Mouse (Mus musculus) forebrain, embryonic 13.5 days (tissue): ENCODE measurements around the gene Shmt1. TPM values are rescaled to one million over a fixed set of nuclear protein-coding genes. Genes with fewer than 3 reads are reported as not detected.
A peak's percentile ranks its signal among the peaks of the same experiment; 100 is the strongest.
"Not testable (repeated sequence)": the region's sequence is repeated elsewhere in the genome, so short reads cannot be mapped to it uniquely, and the experiment has no call there.

Source experiments
- ATAC-seq: fragments of 200-750 bp; cut with Nextera tagmentation; 2 replicates; pipeline ENCODE4 v1.8.0; 2017
- H3K27ac ChIP-seq: fragments of 300-500 bp; sonication (generic); 2 replicates; pipeline ENCODE4 v1.5.1; 2015; ENCODE audit warnings: inconsistent platforms, mild to moderate bottlenecking, moderate library complexity
- H3K27me3 ChIP-seq: fragments of 300-500 bp; sonication (generic); 2 replicates; pipeline ENCODE4 v1.6.1; 2015; ENCODE audit warnings: mild to moderate bottlenecking, inconsistent platforms
- H3K36me3 ChIP-seq: fragments of 300-500 bp; sonication (generic); 2 replicates; pipeline ENCODE4 v1.6.1; 2015; ENCODE audit warnings: mild to moderate bottlenecking, inconsistent platforms; ENCODE audit not compliant: poor library complexity, severe bottlenecking
- H3K4me1 ChIP-seq: fragments of 300-500 bp; sonication (generic); 2 replicates; pipeline ENCODE4 v1.6.1; 2015; ENCODE audit warnings: inconsistent platforms
- H3K4me2 ChIP-seq: fragments of 300-500 bp; sonication (generic); 2 replicates; pipeline ENCODE4 v1.6.1; 2015; ENCODE audit warnings: inconsistent platforms, mild to moderate bottlenecking, moderate library complexity
- H3K4me3 ChIP-seq: fragments of 300-500 bp; sonication (generic); 2 replicates; pipeline ENCODE4 v1.5.1; 2015; ENCODE audit warnings: mild to moderate bottlenecking, inconsistent platforms
- H3K9ac ChIP-seq: fragments of 300-500 bp; sonication (generic); 2 replicates; pipeline ENCODE4 v1.6.1; 2015; ENCODE audit warnings: mild to moderate bottlenecking, inconsistent platforms
- H3K9me3 ChIP-seq: fragments of 300-500 bp; sonication (generic); replicated peaks from 2 replicates; pipeline ENCODE4 v1.6.1; 2016; ENCODE audit warnings: inconsistent platforms
- WGBS: fragments of 180-500 bp; shearing (Covaris S2); methylation state at CpG from one replicate; pipeline ENCODE4 v1.1.7; 2015; 5-methylcytosine and 5-hydroxymethylcytosine counted together
- polyA plus RNA-seq: library from polyadenylated mRNA; unstranded; fragments of >200 nt; fragmentation: Nextera tagmentation; extraction: Ambion mirVana; gene quantifications from 2 replicates; pipeline ENCODE4 v1.2.1, GENCODE M21; 2015

Gene Shmt1
- polyA plus RNA-seq: 36.9 and 44.6 TPM in 2 replicates

DNA sequence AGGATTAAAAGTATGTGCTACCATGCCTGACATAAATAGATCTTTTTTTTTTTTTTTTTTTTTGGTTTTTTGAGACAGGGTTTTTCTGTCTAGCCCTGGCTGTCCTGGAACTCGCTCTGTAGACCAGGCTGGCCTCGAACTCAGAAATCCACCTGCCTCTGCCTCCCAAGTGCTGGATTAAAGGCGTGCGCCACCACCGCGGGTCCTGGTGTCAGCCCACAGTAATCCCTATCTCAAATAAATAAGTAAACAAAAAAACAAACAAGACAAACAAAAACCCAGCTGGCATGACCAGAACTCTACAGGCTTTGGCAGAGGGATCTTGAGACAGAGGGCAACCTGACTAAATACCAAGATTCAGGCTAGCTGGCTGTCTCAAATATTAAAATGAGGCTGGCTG is at the start of gene Shmt1:
Shmt1 (minus strand) TSS at position 101 of the 400 bp plus-strand sequence.
- peak within 1 kb of the TSS; percentile 83 for H3K4me2 ChIP-seq
- H3K9ac ChIP-seq: peak within 1 kb of the TSS; percentile 27
- WGBS: 30% methylated on average over 6 of the region's 6 CpGs
- not testable (repeated sequence) for H3K36me3 ChIP-seq, H3K9me3 ChIP-seq, ATAC-seq, H3K27me3 ChIP-seq, H3K27ac ChIP-seq
- peaks cover 28% of the 10 kb centered on the region for H3K4me1 ChIP-seq
- H3K4me3 ChIP-seq: peak within 1 kb of the TSS; percentile 49

DNA sequence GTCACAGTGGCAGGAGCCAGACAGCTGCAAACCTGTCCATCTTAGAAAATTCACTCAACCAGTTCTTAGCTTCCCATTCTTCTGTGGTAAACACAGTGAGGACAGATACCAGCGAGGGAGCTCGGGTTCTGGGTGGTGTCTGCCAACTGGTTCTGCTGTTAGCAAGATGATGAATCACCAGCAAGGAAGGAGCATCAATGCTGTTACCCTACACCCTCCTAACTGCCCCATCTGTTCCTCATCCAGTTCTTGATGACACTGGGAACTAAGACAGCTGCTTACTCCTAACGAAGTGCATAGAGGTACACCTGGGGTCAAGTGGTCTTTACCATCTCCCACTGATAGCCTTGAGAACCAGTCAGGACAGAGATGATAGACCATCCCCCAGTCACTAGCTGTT is 45.1 kb upstream of the Shmt1 start:
- Histone ChIP-seq H3K27ac (no peak overlapping the region), H3K36me3 (peaks cover 82% of the 10 kb centered on the region), H3K4me3 (no peak overlapping the region), H3K4me1 (no peaks in the 10 kb centered on the region), H3K4me2 (no peak overlapping the region), H3K27me3 (no peaks in the 10 kb centered on the region), H3K9ac (no peak overlapping the region; the same call in 1 of the 2 replicates), H3K9me3 (no peaks in the 10 kb centered on the region)
- ATAC-seq: no peak
- 82% methylated on average over 3 of the region's 3 CpGs for WGBS

DNA sequence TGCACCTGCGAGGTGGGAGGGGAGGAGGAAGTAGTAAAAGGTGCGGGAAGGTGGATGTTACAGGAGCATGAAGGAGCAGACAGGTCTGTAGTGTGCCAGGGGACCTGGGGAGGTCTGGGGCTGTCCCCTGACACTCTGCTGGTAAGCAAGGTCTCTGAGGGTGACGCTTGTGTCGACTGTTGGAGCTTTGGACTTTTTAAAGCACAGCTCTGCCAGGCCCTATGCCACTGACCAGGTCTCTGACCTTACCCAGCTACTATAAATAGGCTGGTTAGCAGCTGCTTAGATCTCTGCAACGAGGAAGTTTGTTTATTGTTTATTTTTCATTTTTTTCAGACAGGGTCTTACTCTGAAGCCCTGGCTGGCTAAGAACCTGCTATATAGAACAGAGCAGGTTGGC is 33.9 kb upstream of the Shmt1 start:
- H3K36me3 ChIP-seq: peaks cover 46% of the 10 kb centered on the region
- H3K27me3 ChIP-seq: no peaks in the 10 kb centered on the region
- no peak overlapping the region for H3K4me2 ChIP-seq
- H3K4me3 ChIP-seq: no peak overlapping the region
- no peaks in the 10 kb centered on the region for H3K9me3 ChIP-seq
- no peak for ATAC-seq
- H3K9ac ChIP-seq: 0 out of 2 replicates have a peak overlapping the region, but pooled peaks have one; percentile 12
- 91% methylated on average over 5 of the region's 5 CpGs for WGBS
- no peaks in the 10 kb centered on the region for H3K4me1 ChIP-seq
- H3K27ac ChIP-seq: no peak overlapping the region

DNA sequence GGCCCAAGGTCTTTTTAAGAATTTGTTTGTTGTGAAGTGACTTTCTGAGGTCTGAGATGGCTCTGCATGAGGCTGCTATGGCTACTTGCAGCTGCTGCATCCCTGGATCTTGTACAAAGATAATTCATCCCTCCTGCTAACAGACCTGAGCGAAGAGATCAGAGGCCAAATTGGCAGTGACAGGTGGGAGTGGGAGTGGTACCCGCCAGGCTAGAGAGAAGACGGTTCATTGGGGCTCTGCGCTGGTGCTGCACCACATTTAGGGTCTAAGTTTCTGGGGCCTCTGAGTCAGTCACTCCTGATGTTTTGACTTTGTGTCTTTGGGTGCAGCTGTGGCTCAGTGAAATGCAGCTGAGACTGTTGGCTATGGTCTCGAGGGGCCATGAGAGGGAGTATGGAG is 31.9 kb upstream of the Shmt1 start:
- no peak for ATAC-seq
- no peak overlapping the region for H3K27ac ChIP-seq
- no peaks in the 10 kb centered on the region for H3K4me1 ChIP-seq
- no peak overlapping the region for H3K4me3 ChIP-seq
- H3K9ac ChIP-seq: no peak overlapping the region
- 91% methylated on average over 5 of the region's 5 CpGs for WGBS
- no peaks in the 10 kb centered on the region for H3K9me3 ChIP-seq
- peaks cover 34% of the 10 kb centered on the region for H3K36me3 ChIP-seq
- no peak overlapping the region for H3K4me2 ChIP-seq
- H3K27me3 ChIP-seq: no peaks in the 10 kb centered on the region

DNA sequence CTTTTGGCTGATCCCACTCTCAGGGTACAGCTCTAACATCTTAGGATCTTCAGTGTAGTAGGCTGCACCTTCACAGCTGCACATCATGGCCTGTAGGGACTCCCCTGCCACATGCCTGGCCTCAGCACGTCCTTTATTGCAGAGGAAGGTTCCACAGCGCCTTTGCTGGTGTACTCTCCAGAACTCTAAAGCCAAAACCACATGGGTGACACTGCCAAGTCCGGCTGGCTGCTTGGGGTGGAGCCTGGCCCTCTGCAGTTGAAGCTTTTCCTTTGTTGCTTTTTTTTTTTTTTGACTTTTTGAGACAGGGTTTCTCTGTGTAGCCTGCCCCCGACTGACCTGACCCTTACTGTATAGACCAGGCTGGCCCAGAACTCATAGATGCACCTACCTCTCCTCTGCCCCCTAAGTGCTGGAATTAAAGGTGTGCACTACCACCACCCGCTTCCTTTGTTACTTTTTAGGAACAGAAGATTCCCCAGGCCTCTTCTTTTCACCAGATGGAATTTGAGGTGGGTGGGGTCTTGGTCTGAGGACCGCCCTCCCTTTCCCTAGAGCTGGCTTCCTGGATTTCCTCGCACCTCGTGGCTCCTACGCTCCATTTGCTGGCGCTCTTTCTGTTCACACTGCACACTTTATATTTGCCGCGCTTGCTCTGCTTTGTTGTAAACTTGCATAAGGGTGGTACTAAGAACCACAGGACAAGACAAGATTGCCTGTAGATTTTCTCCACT is 30.1 kb upstream of the Shmt1 start:
- H3K27ac ChIP-seq: no peak overlapping the region
- ATAC-seq: no peak

DNA sequence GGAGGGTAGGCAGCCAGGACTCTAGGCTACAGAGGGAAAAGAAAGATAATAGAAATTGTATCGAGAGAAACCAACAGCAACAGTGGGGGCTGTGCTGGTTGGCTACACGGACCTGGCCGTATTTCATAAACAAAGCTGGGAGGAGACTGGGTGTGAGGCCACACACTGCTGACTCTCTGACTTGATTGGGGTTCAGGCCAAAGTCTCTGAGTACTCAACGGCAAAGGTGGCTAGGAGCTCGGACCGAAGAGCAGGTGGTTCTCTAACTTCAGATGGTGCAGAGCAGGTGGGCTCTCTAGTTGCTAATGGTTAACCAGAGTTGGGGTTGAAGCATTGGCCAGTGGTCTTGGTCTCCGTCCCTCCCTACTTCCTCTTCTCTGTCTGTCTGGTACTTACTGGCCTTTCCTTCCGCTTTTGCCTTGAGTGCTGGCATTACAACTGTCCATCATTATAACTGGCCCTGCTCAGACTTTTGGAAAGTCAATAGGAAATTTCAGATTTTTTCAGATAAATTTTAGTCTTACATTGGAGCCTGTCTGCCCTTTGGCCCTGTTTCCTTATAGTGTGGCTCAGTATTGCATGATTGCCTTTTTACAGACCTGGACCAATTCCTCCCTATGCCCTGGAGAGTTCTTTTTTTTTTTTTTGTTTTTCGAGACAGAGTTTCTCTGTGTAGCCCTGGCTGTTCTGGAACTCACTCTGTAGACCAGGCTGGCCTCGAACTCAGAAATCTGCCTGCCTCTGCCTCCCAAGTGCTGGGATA is 26.3 kb upstream of the Shmt1 start:
- WGBS: 90% methylated on average over 10 of the region's 10 CpGs
- ATAC-seq: no peak
- H3K4me1 ChIP-seq: no peaks in the 10 kb centered on the region
- H3K4me2 ChIP-seq: no peak overlapping the region
- H3K27ac ChIP-seq: no peak overlapping the region
- no peaks in the 10 kb centered on the region for H3K36me3 ChIP-seq
- H3K9me3 ChIP-seq: no peaks in the 10 kb centered on the region
- no peaks in the 10 kb centered on the region for H3K27me3 ChIP-seq
- H3K4me3 ChIP-seq: no peak overlapping the region
- no peak overlapping the region for H3K9ac ChIP-seq

More for the DNA sequence above, 30.1 kb upstream of the Shmt1 start:
- H3K4me1 ChIP-seq: no peaks in the 10 kb centered on the region
- H3K9me3 ChIP-seq: no peaks in the 10 kb centered on the region
- no peak overlapping the region for H3K4me2 ChIP-seq
- 79% methylated on average over 12 of the region's 12 CpGs for WGBS
- no peak overlapping the region for H3K4me3 ChIP-seq
- peaks cover 22% of the 10 kb centered on the region for H3K36me3 ChIP-seq
- H3K9ac ChIP-seq: no peak overlapping the region
- H3K27me3 ChIP-seq: no peaks in the 10 kb centered on the region

DNA sequence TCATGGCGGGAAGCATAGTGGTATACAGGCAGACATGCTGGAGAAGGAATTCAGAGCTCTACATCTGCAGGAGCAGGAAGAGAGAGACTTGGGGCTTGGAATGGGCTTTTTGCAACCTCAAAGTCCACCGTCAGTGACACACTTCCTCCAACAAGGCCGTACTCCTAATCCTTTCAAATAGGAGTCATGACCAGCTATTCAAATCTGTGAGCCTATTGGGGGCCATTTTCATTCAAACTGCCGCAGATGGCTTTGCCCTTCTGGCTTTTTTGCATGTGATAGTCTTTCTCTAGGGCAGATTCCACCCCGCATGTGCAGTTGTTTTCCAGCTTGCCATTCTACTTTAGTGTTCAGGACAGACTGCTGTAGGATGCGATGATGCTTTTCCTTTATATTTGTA is 25.4 kb upstream of the Shmt1 start:
- no peak overlapping the region for H3K4me3 ChIP-seq
- 96% methylated on average over 6 of the region's 6 CpGs for WGBS
- no peaks in the 10 kb centered on the region for H3K27me3 ChIP-seq
- no peaks in the 10 kb centered on the region for H3K4me1 ChIP-seq
- H3K4me2 ChIP-seq: no peak overlapping the region
- H3K9me3 ChIP-seq: no peaks in the 10 kb centered on the region
- H3K9ac ChIP-seq: no peak overlapping the region
- H3K27ac ChIP-seq: no peak overlapping the region
- no peaks in the 10 kb centered on the region for H3K36me3 ChIP-seq
- no peak for ATAC-seq

DNA sequence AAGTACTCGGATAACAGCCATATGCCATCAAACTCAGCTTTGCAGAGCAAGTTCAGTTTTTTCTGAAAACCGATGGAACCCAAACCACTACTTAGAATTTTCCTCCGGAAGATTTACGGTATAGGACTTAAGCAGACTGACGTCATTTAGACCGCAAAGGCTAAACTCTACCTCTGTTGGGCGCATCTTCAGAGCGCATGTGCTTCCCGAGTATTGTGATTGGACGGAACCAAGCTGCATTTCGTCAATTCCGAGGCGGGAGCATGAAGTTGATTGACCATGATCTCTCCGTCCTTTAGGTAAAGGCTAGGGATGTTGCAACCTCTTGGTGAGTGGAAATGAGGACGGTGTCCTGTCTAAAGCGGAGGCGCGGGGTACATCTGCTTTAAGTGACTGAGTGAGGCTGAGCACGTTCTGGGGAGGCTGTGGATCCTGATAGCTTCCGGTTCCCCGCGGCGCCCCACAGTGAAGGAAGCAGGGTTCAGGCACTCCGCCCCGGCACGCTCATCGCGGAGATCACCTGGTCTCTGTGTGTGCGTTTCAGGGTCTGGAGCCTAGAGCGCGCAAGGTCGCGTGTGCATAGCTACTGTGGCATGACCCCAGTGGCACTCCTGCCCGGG is 19.0 kb upstream of the Shmt1 start, which contains the start of gene Dhrs7b:
Dhrs7b (plus strand) TSS at position 199 of the 620 bp plus-strand sequence.
- H3K9ac ChIP-seq: peak within 1 kb of the TSS; percentile 83
- under 1% methylated on average over 34 of the region's 34 CpGs for WGBS

DNA sequence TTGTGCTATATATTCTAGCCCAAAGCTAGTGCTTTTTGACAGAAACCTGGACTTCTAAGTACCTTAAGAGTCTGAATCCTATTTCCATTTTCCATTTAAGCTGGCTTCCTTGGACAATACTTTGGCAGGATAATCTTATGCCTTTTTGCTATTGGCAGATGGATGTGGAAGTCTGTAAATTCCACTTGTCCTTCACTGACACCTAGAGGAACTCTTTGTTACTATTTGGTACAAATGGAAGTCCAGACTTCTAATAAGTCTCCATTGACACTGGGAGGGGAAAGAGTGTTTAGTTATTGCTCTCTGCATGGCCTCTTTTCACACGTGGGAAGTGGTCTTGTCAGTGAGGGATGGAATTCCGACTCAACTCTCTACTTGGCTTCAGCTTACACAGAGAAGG is 17.4 kb upstream of the Shmt1 start:
- H3K4me3 ChIP-seq: no peak overlapping the region
- H3K4me2 ChIP-seq: no peak overlapping the region
- no peaks in the 10 kb centered on the region for H3K9me3 ChIP-seq
- no peak overlapping the region for H3K9ac ChIP-seq
- H3K27me3 ChIP-seq: no peaks in the 10 kb centered on the region; the same call in 1 of the 2 replicates
- no peaks in the 10 kb centered on the region for H3K36me3 ChIP-seq
- no peak for ATAC-seq
- no peak overlapping the region for H3K27ac ChIP-seq
- H3K4me1 ChIP-seq: peaks cover 7% of the 10 kb centered on the region
- WGBS: 36% methylated on average over 2 of the region's 2 CpGs

More for the DNA sequence above, 19.0 kb upstream of the Shmt1 start, which contains the start of gene Dhrs7b:
- ATAC-seq: peak; percentile 99
- H3K4me2 ChIP-seq: peak within 1 kb of the TSS; percentile 81
- H3K9me3 ChIP-seq: no peaks in the 10 kb centered on the region
- peak within 1 kb of the TSS; percentile 66 for H3K27ac ChIP-seq
- peaks cover 7% of the 10 kb centered on the region for H3K4me1 ChIP-seq
- H3K36me3 ChIP-seq: no peaks in the 10 kb centered on the region
- H3K27me3 ChIP-seq: no peaks in the 10 kb centered on the region; the same call in 1 of the 2 replicates
- H3K4me3 ChIP-seq: peak within 1 kb of the TSS; percentile 77

DNA sequence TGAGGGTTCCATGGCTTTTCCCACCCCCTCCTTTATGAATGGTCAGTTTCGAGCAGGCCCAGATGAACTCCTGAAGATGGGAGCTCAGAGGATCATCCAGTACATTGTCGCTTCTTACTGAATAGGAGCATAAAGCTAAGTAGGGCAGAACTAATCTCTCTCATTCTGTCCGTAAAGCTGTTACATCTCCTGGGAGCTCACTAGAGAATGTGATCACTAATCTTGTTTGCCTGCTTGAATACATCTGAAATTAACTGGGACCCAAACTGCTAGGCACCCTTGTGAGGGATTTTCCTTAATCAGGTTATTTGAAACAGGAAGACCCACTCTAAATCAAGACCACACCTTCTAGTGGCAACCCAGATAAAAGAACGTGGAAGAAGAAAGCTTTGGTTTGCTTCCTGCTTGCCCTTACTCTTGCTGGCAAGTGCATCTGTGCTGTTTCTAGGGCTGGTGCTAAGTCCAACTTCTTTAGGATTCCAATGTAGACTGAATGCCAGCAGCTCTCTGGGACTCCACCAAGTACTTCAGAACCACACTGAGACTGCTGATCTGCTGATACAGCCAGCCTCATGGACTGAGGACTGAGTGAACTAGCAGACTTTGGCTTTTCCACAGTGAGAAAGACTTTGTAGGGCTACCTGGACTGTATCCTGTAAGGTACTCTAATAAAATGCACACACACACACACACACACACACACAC is 15.9 kb upstream of the Shmt1 start:
- Histone ChIP-seq H3K27ac (no peak overlapping the region), H3K4me3 (no peak overlapping the region), H3K27me3 (no peaks in the 10 kb centered on the region; the same call in 1 of the 2 replicates), H3K9me3 (no peaks in the 10 kb centered on the region), H3K9ac (no peak overlapping the region), H3K4me2 (no peak overlapping the region), H3K4me1 (peaks cover 7% of the 10 kb centered on the region), H3K36me3 (no peaks in the 10 kb centered on the region)
- WGBS: 23% methylated on average over 4 of the region's 4 CpGs
- ATAC-seq: no peak

DNA sequence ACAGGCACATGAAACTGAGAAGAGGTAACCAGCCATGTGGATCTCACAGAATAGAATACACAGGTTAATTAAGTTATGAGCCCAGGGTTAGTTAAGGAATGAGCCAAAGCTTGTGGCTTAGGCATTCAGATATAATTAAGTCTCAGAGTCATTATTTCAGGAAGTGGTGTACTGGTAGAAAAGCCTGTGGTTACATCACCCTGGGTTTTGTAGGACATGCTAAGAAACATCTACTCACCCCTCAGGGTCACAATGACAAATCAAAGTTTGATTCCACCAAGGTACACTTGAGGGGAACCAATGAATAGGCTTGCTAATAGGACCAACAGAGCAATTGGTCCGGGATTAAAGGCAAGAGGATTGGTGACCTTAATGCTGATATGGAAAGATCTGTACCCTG is 15.2 kb upstream of the Shmt1 start:
- Histone ChIP-seq H3K4me2 (no peak overlapping the region), H3K9me3 (no peaks in the 10 kb centered on the region), H3K9ac (no peak overlapping the region), H3K27me3 (no peaks in the 10 kb centered on the region; the same call in 1 of the 2 replicates), H3K27ac (no peak overlapping the region), H3K4me3 (no peak overlapping the region), H3K4me1 (peaks cover 7% of the 10 kb centered on the region), H3K36me3 (no peaks in the 10 kb centered on the region)
- WGBS: 35% methylated on average over 1 of the region's 1 CpGs
- no peak for ATAC-seq
